Mouse (Mus musculus): Measurements from ENCODE around the gene Maob. TPM values are rescaled to one million over a fixed set of nuclear protein-coding genes. Genes with fewer than 3 reads are reported as not detected.
A peak's percentile ranks its signal among the peaks of the same experiment; 100 is the strongest.

Maob gene
- polyA plus RNA-seq, 1 experiment from 2014 or later = 18.2 TPM

DNA sequence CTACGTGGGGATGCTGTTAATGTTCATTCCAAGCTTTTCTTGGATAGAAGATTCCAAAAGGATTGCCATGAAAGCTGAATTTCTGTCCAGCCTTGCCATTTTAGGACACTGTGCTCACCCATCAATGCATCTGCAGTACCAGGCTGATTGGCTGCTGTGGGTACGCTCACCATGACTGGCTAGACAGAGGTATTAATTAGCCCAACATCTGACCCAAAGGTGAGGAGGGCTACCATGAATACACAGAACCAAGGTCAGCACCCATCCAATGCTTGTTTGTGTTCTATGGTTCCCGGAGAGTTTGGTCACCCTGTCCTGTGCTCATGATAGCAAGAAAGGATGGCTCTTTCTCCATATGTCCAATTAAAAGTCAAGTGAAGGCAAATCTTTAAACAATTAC lies 1.2 kb downstream of the Maob start:
- WGBS = 88% methylated on average over 3 of the region's 3 CpGs
- no peak for TF ChIP-seq CTCF (IDR thresholded peaks at IDR 0.05; ENCODE audit: low read depth)
- Histone ChIP-seq H3K4me2 (no peak overlapping the region), H3K27me3 (ENCODE audit: insufficient read depth, low read length) (no peaks in the 10 kb centered on the region), H3K9ac (no peak overlapping the region), H3K27ac (ENCODE audit: low read depth) (no peak overlapping the region), H3K36me3 (ENCODE audit: insufficient read depth) (no peaks in the 10 kb centered on the region), H3K9me3 (ENCODE audit: low read depth, low read length) (no peaks in the 10 kb centered on the region), H3K4me1 (ENCODE audit: insufficient read depth) (no peaks in the 10 kb centered on the region), H3K4me3 (ENCODE audit: low read depth, low read length) (no peak overlapping the region)
- ATAC-seq (ENCODE audit: insufficient read depth) (no peak), DNase-seq (no peak)

- H3K4me2 ChIP-seq = no peak overlapping the region
- DNase-seq (no peak), ATAC-seq (ENCODE audit: insufficient read depth) (no peak)
- no peaks in the 10 kb centered on the region for H3K4me1 ChIP-seq (ENCODE audit: insufficient read depth)
- H3K9me3 ChIP-seq (ENCODE audit: low read depth, low read length) = no peaks in the 10 kb centered on the region
- no peak overlapping the region for H3K9ac ChIP-seq
- H3K4me3 ChIP-seq (ENCODE audit: low read depth, low read length) = no peak overlapping the region
- no peaks in the 10 kb centered on the region for H3K27me3 ChIP-seq (ENCODE audit: insufficient read depth, low read length)
- no peak for TF ChIP-seq CTCF (IDR thresholded peaks at IDR 0.05; ENCODE audit: low read depth)
- no peaks in the 10 kb centered on the region for H3K36me3 ChIP-seq (ENCODE audit: insufficient read depth)
- H3K27ac ChIP-seq (ENCODE audit: low read depth) = no peak overlapping the region
- 40% methylated on average over 3 of the region's 3 CpGs for WGBS
These were observed 5.1 kb downstream of the Maob start for GRCm38 (mm10) chrX:16812080-16812479.

- WGBS = 73% methylated on average over 1 of the region's 1 CpGs
These were observed 49.7 kb downstream of the Maob start for GRCm38 (mm10) chrX:16767453-16767852.

DNA sequence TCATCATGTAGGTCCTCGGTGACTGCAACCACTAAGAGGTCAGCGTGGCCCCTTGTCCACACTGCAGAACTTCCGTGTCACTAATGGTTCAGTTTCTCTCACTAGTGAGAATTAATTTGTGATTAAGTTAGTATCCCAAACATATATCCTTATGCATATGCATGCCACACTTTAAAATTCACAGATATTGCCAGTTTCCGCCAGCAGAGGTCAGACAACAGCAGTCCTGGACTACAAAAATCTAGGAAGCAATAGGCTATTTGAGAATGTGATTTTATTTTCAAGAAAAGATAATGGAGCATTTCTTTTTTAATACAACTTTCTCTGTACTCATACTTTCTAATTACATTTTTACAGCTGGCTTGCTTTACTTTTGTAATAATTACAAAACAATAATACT lies 51.0 kb downstream of the Maob start:
- peak; percentile 57 for TF ChIP-seq CTCF (IDR thresholded peaks at IDR 0.05; ENCODE audit: low read depth)
- Histone ChIP-seq H3K4me2 (no peak overlapping the region), H3K27me3 (ENCODE audit: insufficient read depth, low read length) (no peaks in the 10 kb centered on the region), H3K9me3 (ENCODE audit: low read depth, low read length) (no peaks in the 10 kb centered on the region), H3K27ac (ENCODE audit: low read depth) (no peak overlapping the region), H3K36me3 (ENCODE audit: insufficient read depth) (no peaks in the 10 kb centered on the region), H3K4me3 (ENCODE audit: low read depth, low read length) (no peak overlapping the region), H3K9ac (no peak overlapping the region), H3K4me1 (ENCODE audit: insufficient read depth) (no peaks in the 10 kb centered on the region)
- no peak for ATAC-seq (ENCODE audit: insufficient read depth)
- peak; percentile 66 for DNase-seq
- 56% methylated on average over 4 of the region's 4 CpGs for WGBS

More at GRCm38 (mm10) chrX:16767453-16767852, 49.7 kb downstream of the Maob start:
- no peaks in the 10 kb centered on the region for H3K4me1 ChIP-seq (ENCODE audit: insufficient read depth)
- H3K9ac ChIP-seq = no peak overlapping the region
- H3K36me3 ChIP-seq (ENCODE audit: insufficient read depth) = no peaks in the 10 kb centered on the region
- ATAC-seq (ENCODE audit: insufficient read depth) = no peak
- H3K9me3 ChIP-seq (ENCODE audit: low read depth, low read length) = no peaks in the 10 kb centered on the region
- no peak for DNase-seq
- no peak overlapping the region for H3K4me2 ChIP-seq
- H3K4me3 ChIP-seq (ENCODE audit: low read depth, low read length) = no peak overlapping the region
- H3K27ac ChIP-seq (ENCODE audit: low read depth) = no peak overlapping the region
- no peaks in the 10 kb centered on the region for H3K27me3 ChIP-seq (ENCODE audit: insufficient read depth, low read length)
- TF ChIP-seq CTCF (IDR thresholded peaks at IDR 0.05; ENCODE audit: low read depth) = no peak

DNA sequence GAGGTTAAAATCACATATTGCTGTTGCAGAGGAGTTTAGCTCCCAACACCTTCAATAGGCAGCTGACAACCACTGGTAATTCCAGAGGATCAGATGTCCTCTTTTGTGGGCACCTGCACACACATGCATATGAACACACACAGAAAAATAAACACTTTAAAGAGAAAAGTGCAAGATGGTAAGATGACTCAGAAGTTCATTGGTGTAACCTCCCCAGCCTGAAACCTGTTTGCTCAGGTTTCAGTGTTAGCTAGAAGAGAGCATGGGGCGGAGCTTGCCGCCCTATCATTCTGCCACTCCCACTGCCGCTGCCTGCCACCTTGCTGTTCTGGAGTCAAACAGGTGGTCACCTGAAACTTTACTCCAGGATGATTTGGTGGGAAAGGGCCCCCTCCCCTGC lies 55.7 kb downstream of the Maob start:
- DNase-seq = peak; percentile 2
- Histone ChIP-seq H3K4me3 (ENCODE audit: low read depth, low read length) (no peak overlapping the region), H3K9me3 (ENCODE audit: low read depth, low read length) (no peaks in the 10 kb centered on the region)

GRCm38 (mm10) chrX:16754761-16755160 lies 62.4 kb downstream of the Maob start:
- Histone ChIP-seq H3K4me3 (ENCODE audit: low read depth, low read length) (no peak overlapping the region), H3K4me1 (ENCODE audit: insufficient read depth) (no peaks in the 10 kb centered on the region), H3K36me3 (ENCODE audit: insufficient read depth) (no peaks in the 10 kb centered on the region), H3K27ac (ENCODE audit: low read depth) (no peak overlapping the region), H3K4me2 (no peak overlapping the region), H3K9me3 (ENCODE audit: low read depth, low read length) (no peaks in the 10 kb centered on the region), H3K9ac (no peak overlapping the region), H3K27me3 (ENCODE audit: insufficient read depth, low read length) (no peaks in the 10 kb centered on the region)
- TF ChIP-seq CTCF (IDR thresholded peaks at IDR 0.05; ENCODE audit: low read depth) = no peak
- DNase-seq = no peak
- ATAC-seq (ENCODE audit: insufficient read depth) = no peak

More for the DNA sequence above, 55.7 kb downstream of the Maob start:
- H3K4me2 ChIP-seq = no peak overlapping the region
- no peaks in the 10 kb centered on the region for H3K27me3 ChIP-seq (ENCODE audit: insufficient read depth, low read length)
- no peak overlapping the region for H3K27ac ChIP-seq (ENCODE audit: low read depth)
- H3K4me1 ChIP-seq (ENCODE audit: insufficient read depth) = no peaks in the 10 kb centered on the region
- H3K36me3 ChIP-seq (ENCODE audit: insufficient read depth) = no peaks in the 10 kb centered on the region
- no peak for TF ChIP-seq CTCF (IDR thresholded peaks at IDR 0.05; ENCODE audit: low read depth)
- H3K9ac ChIP-seq = no peak overlapping the region
- peak; percentile 58; the same call in 1 of the 2 replicates for ATAC-seq (ENCODE audit: insufficient read depth)
- WGBS = 25% methylated on average over 3 of the region's 3 CpGs

GRCm38 (mm10) chrX:16748932-16749331 lies 68.2 kb downstream of the Maob start:
- WGBS = 48% methylated on average over 1 of the region's 1 CpGs
- TF ChIP-seq CTCF (IDR thresholded peaks at IDR 0.05; ENCODE audit: low read depth) = no peak
- H3K27me3 ChIP-seq (ENCODE audit: insufficient read depth, low read length) = no peaks in the 10 kb centered on the region
- no peak overlapping the region for H3K4me2 ChIP-seq
- no peaks in the 10 kb centered on the region for H3K4me1 ChIP-seq (ENCODE audit: insufficient read depth)
- H3K9me3 ChIP-seq (ENCODE audit: low read depth, low read length) = no peaks in the 10 kb centered on the region
- no peak overlapping the region for H3K4me3 ChIP-seq (ENCODE audit: low read depth, low read length)
- DNase-seq (peak; percentile 9), ATAC-seq (ENCODE audit: insufficient read depth) (no peak)
- H3K36me3 ChIP-seq (ENCODE audit: insufficient read depth) = no peaks in the 10 kb centered on the region
- no peak overlapping the region for H3K9ac ChIP-seq
- no peak overlapping the region for H3K27ac ChIP-seq (ENCODE audit: low read depth)

DNA sequence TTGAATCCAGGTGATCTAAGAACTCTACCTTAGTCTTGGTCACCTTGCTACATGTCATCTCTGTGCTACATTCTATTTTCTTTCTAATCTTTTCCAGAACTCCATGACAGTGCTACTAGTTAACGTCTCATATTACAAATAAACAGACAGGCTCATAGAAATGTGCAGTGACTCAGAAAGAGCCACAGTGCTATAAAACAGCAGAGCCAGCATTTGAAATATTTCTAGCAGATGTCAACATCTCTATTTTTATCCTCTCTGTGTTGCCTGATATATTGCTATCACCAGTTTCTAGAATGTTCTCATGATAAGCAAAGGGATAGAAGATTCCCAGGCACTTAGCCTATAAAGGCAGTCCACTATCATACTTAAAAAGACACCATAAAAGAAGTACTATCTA lies 103.1 kb downstream of the Maob start:
- no peaks in the 10 kb centered on the region for H3K27me3 ChIP-seq (ENCODE audit: insufficient read depth, low read length)
- no peak overlapping the region for H3K4me2 ChIP-seq
- no peak overlapping the region for H3K4me3 ChIP-seq (ENCODE audit: low read depth, low read length)
- H3K4me1 ChIP-seq (ENCODE audit: insufficient read depth) = no peaks in the 10 kb centered on the region
- ATAC-seq (ENCODE audit: insufficient read depth) = no peak
- WGBS = 59% methylated on average over 1 of the region's 1 CpGs
- no peak overlapping the region for H3K27ac ChIP-seq (ENCODE audit: low read depth)
- no peak overlapping the region for H3K9ac ChIP-seq
- H3K36me3 ChIP-seq (ENCODE audit: insufficient read depth) = no peaks in the 10 kb centered on the region
- H3K9me3 ChIP-seq (ENCODE audit: low read depth, low read length) = no peaks in the 10 kb centered on the region
- no peak for TF ChIP-seq CTCF (IDR thresholded peaks at IDR 0.05; ENCODE audit: low read depth)
- DNase-seq = no peak

Data from lung, embryonic 14.5 days (tissue).